Mouse (Mus musculus) CD4-positive helper T cell, adult 2 months (primary cell): Measurements from ENCODE around the gene Sorcs1.

Experiments
- DNase-seq: peaks from one replicate; pipeline ENCODE4 v3.0.0-alpha.2; 2012; ENCODE audit warnings: low read depth, missing footprints, low spot score

Sorcs1 gene

DNA sequence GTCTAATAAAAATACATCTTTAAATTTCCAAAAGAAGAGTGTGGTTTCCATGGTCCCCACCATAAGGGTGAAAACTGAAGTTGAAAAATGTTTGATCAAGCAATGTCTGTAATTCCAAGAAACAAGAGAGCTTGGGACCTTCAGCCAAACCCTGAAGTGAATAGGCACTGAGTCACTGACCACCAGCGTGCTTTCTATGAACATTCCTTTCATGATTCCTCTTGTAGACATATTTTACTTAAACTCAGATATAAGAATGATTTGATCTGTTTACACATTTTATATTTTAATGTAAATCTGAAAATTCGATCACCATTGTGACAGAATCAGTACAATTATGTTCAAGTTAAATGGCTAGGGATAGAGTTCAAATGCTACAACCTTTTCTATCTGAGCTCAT is 112.1 kb downstream of the Sorcs1 start:
- DNase-seq, result no peak

DNA sequence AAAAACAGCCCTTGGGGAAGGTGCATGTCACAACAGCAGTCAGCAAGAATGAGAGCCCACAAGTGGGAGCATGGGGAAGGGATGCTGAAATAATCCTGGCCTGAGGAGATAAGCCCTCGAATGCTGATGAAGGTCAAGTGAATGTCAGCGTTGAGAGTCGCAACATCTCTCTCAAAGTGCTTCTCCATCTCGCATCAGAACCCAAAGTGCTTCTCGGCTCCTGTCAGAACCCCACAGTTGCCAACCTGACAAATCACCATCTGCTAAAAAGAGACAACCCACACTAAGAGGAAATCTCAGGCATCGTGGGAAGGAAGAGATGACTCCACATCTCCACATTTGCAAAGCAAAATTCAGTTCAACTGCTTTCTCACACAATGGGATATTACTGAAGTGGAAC is 119.7 kb downstream of the Sorcs1 start:
- no peak for DNase-seq

DNA sequence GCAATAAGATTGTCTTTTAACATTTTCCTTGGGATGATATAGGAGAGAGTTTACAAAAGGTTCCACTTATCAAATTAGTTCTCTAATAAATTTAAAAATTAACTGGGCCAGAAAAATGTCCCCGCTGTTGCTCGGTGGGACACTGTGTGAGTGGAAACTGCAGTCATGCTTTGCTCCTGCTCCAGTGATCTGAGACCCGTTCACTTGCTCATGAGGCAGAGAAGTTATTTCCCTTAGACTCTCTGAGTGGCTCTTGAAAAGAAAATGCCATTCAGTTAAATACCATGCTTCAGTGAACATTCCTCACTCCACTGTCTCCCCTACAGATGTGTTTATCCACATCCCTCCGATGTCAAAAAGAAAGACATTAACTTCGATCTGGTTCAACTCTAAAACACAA is 144.4 kb downstream of the Sorcs1 start:
- DNase-seq, result no peak

DNA sequence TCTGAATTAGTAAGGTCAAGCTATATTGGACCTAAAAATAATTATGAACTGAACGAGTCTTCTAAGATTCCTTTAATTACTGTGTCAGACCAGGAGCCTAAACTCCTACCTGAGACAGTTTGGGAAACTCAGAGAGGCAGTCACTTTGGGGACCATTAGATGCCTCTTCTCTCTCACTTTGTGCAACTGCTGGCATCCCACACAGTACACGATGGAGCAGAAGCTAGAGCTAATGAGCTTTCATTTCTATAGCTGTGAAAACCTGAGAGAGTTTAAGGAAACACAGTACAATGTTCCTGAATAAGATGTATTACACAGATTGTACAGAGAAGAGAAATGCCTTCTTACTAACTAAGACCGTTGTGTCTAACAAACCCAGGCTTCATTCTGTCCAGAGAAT is 150.6 kb downstream of the Sorcs1 start:
- no peak for DNase-seq

DNA sequence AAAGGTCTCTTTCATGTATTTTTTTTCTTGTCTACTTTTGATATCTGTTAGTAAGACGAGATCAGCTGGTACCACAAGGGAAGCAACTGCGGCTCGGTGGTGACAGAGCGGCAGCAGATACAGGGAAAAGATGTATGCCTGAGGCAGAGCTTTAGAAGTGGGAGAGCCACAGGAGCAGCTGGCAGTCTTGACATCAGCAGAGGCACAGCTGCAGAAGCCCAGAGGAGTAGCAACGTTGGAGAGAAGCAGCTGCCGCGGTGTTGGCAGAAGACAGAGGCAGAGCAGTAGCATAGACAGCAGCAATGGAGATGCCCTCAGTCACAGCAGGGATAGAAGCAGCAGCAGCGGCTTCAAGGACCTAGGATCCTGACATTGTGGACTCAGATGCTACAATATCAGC is 152.4 kb downstream of the Sorcs1 start:
- DNase-seq, result no peak

DNA sequence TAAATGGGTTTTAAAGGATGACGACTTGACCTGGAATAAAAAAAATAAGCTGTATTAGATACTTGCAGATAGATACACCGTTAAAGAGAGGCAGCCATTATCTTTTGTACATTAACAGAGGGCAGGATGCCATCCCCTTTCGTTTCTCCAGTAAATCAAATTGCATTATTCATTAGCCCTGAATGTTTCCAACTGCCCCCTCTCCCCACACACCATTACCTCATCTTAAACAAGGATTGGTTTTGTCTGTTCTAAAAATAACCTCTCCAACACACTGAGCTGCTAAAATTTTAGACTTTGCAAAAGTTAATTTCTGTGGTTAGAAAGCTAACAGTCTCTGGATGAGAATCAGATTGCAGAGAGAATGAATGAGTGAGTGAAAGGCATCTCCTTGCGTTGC is 156.5 kb downstream of the Sorcs1 start:
- DNase-seq, result no peak

DNA sequence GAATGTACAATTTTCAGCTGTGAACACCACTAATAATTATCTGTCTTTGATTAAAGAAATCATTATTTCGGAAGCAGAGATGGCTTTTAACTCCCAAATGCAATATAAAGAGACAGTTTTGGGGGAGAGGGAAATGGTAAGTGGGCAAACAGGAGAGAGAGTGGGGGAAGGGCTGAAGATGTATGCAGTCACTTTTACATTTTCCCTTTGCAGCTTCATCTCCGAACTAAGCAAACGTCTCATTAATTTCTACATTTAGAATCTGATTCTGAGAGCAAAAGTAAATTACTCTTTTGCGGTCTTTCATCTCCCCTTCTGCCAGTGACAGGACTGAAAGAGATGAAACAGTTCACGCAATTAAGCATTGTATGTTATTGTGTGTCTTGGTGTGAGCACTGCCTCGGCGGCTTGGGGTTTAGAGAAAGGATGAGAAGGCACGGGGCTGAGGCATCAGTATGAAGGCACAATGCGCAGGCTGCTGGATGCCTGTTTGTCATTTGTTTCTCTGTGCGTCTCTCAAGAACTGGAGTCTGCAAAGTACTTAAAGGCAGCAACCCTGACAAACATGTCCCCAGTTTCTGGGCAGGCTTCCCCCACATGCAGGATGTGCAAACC is 163.3 kb downstream of the Sorcs1 start:
- no peak for DNase-seq

DNA sequence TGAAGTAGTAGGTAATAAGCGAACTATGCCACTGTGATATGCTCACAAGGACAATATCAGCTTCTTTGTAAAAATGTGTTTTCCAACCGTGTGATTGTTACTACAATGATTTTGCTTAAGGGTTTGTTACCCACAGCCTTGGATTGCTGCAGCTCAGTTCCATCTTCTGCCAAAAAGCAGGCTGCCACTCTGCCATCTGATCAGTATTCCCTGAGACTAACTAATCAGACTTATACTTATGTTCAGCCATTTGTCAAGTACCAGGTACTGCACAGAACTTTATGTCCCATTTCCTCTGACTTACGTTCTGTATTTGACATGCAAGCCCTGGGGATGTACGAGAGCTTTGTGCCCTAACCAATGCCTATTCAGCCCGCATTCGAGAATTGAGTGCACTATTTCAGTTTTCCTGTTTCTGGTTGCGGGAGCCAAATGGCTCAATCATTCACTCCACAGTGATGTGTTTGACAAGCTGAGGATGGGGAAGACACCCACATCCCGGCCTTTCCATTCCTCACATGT is 164.1 kb downstream of the Sorcs1 start:
- DNase-seq, result no peak

DNA sequence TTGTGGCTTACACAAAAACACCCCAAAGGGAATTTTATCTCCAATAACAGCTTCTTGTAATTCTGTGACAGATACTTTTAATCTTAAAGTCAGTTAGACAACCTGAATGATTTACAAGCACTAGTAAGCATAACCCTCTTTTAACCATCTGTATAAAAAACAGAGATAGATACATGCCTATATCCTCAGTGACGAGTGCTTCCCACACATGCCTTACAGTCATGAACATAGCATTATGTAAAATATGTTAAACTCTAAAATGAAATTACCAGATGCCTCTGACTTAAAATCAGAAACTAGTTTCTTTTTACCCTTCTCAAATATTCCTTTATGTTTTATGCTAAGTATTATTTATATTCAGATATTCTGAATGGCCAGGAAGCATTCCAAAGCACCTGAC is 175.6 kb downstream of the Sorcs1 start:
- DNase-seq, result no peak

DNA sequence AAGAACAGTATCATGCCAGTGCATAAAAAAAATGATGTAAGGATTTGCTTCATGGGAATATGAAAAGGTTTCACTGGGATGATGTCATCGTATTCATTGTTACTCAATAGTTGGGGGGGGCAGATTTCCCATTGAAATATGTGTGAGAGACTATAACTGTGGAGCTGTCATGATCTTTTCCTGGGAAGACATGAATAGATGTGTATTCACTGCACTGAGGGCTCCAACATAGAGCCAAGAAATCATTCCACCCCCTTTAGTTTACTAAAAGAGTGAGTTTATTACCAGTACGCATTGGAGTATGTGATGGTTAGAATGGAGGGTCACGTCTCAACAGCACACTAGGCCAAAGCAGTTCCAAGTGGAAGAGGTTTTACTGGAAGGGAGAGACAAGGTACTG is 187.3 kb downstream of the Sorcs1 start:
- DNase-seq, result no peak

DNA sequence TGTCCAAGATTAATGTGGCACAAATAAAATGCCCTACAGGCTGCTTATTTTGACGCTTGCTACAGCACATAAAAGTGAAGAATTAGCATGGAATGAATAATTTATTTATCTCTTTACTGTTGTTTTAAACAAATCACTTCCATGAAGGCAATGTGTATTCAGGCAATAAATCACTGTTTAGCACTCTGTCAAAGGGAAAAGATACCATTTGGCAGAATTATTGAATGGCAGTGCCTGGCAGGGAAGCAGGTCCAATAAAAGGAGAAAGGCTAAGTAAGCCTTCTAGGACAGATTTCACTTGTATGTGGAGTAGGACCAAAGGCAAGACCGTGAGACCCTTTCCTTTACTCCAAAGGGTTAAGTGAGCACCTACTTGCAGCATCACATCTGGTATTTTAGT is 187.7 kb downstream of the Sorcs1 start:
- no peak for DNase-seq

DNA sequence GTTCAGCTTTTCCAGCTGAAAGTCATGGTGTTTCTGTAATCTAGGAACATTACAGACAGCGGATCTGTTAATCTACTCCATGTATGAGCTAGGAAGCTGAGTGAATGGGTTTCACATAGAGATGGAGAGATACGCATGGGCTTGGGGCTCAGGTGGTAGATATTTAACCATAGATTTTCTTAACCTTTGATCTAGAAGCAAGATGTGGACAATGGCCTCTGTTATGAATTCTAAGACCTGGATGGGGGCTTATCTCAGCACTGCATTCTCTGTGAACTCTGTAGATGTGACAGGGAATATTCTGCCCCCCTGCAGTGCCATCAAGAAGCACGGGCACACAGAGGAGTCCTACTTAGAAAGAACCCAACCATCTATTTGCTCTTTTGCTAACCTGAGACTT is 188.7 kb downstream of the Sorcs1 start:
- DNase-seq, result no peak

DNA sequence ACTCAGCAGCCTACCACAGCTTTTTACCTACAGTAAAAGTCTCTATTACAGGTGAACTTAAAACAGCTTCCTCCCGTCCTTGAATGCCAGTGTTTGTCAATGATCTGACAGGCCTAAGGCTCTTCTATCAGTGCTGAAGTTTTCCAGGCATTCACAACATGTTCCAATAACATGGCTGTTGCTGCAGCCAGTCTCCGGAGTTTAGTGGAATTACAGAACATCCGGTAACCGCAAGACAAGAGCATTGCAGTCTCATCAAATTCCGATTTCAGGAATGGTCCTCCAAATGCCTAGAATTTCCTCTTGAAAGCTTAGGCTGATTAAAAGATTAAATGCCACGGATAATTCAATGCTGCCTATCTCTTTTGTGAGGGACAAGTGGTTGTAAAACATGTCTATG is 190.0 kb downstream of the Sorcs1 start:
- DNase-seq, result no peak

DNA sequence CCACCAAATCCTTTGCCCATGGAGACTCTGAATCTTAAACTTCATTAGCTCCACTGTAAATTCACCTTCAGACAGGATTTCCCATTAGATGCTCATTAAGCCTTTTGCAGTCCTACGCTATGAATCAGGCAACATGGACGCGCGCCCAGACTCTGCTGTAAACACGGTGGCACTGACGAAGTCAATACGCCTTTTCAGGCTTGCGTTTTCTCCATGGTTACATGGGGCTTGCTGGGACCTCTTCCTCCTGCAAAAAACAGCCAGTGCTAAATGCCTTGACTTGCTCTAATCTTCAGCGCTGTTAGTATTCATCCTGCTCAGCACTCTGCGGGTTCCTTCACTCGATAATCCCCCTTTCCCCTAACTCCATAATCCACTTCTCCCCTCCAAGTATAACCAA is 190.7 kb downstream of the Sorcs1 start:
- no peak for DNase-seq

DNA sequence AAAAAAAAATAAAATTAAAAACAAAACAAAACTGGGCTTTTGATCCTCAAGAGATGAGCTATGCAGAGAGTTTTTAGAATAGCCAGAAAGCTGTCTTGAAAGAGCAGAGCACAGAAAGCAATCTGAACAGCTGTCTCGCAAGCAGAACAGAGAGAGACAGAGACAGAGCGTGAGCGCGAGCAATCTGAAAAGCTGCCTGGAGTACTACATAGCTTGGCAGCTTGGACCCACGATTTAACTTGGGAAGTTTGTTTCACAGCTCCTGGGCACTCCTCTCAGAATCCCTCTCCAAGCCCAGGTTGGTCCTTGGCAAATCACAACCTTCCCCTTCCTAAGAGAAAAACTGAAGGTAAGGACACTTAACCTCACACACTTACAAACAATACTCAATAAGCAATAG is 192.1 kb downstream of the Sorcs1 start:
- DNase-seq, result no peak

DNA sequence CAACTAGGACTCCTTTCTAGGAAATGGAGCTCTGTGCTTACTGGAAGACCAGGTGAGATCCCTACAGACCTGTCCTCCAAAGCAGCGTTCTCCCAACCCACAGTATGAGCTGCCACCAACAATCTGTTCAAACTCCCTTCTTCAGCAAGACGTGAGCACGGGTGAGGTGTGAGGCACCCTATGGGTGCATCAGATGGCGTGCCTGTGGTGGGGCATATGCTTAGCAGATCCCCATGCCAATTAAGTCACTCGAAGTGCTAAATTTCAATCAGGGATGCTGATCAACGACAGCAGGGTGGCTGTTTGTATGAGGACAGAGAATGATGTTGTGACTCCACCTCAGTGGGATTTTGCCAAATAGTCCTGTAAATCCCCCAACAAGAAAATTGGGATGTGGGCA is 201.7 kb downstream of the Sorcs1 start:
- DNase-seq, result no peak

DNA sequence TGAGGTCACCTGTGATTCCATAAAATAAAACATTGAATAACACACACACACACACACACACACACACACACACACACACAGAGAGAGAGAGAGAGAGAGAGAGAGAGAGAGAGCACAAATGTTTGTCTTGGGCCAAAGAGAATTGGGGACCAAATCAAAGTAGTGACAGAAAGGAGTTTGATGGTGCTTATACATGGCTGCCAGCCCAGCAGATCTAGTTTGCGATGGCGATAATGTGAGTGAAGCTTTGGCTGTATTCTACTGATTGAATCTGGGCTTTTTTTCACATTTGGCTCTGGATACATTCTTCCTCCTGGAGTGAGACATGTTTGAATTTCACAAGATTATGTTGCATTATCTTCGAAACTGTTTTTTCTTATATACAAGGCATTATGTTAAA is 209.9 kb downstream of the Sorcs1 start:
- DNase-seq, result no peak

DNA sequence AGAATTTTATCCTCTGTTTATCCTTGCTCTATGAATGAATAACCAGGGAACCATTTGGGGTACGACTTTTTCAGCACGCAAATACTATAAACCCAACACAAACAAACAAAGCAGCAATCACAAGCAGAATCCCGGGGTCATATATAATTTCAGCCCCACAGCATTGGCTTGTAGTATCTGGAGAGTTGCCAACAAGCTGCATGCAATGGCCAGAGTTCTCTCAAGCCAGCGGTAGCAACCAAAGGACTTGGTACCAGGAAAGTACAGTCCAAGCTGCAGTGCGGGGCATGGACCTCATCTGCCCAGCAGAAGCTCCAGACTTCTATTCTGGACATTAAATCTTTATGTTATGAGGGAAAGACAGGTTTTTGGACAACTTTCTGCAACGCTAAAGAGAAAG is 213.6 kb downstream of the Sorcs1 start:
- DNase-seq, result no peak

DNA sequence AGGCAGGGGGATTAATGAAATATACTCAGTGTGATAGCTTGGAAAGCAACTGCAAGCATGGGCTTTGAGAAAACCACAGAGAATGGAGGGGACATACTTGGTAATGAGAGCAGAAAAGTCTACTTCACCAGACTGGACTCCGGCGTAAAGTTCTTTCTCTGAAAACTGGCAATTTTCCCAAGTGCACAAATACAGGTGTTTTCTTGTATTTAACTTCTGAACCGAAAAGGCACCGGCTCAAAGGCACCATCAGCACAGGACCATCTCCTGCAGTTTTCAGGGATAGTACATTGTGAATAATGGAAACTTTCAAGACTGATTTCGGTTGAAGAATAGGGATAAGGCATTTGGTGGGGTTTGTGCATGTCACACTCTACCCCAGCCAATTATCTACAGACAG is 219.9 kb downstream of the Sorcs1 start:
- no peak for DNase-seq

DNA sequence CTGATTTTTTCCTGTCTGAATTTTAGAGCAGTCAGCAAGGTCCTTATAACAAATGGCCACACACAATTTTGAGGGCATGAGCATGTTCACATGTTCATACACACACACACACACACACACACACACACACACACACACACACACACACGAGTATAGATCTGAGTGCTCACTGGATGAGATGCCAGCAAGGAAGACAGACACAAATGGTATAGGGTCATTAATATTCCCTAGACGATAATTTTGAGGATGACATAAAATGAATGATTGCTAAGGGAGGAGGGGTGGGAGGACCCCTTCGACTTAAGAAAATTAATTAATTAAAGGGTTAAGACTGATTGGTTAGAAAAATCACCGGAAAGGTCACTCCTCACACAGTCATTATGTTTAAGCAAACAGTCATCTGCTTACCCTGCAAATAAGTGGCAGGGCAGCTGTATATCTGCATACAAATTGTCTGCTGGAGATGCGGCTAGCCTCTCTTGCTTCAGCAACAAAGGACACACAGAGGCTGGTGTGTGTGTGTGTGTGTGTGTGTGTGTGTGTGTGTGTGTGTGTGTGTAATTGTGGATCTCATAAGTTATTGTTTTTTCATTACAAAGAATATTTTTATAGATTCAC is 221.1 kb downstream of the Sorcs1 start:
- no peak for DNase-seq

DNA sequence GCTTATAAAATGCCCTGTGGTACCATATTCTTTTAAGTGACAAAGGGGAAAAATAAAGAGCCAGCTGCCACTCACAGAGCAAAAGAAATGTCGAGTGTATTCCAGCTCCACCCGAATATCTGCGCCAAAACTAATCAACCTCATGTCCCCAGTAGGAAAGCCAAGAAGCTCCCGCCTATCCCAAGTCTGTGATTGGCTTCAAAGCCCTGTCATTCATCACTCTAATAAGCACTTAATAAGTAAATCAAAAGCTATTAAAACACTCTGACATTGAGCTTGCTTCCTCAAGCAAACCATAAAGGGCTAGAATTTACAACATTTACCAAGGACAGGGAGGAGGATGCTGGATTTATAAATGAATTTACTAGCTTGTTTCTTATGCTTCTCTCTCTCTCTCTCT is 237.3 kb downstream of the Sorcs1 start:
- DNase-seq, result no peak

DNA sequence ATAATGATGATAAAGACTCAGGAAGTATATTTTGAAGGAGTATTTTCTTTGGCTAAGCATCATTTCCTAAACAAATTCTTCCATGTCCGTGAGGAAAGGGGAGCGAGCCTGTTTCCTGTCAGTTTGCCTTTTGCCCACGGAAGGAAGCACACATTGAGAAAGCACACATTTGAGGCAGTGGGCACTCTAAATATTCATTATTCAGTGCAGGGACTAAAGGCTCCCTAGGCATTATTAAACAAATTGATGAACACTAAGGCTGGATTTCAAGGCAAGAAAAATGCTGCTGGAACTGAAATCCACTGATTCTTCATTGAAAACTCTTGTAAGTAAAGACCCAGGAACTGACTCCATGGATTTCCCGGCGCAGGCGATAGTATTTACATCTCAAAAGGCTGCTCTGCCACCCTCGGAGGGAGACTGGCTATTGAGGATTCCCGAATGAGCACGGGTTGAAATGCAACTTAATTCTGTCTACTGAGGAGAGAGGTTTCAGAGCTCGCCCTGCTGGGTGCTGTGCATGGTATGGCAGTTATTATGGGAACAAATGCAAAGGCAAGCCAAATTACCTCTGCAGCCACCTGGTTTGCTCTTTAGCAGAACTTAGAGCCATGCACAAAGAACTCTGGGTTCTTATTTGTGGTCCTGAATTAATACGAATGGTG is 238.1 kb downstream of the Sorcs1 start:
- no peak for DNase-seq

DNA sequence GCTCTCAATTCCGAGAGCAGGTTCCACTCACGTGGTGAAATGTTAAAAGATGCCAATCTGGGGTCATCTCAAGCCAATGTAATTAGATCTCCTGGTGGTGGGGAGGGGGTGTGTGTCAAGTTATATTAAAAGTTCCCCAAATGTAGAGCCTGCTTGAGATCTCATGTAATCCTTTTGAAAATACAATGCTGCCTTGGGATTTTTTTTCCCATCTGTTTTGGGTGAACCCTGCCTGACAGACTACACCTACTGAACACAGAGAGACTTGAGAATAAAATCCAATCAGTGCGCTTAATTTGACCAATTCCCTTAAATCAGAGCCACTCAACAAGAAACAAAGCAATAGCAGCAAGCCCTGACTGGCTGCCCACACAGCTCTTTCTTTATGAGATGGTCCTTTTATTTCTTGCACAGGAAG is 239.0 kb downstream of the Sorcs1 start:
- DNase-seq, result no peak
